Mouse (Mus musculus): ENCODE measurements around the gene Ddx31. TPM values are rescaled to one million over a fixed set of nuclear protein-coding genes. Genes with fewer than 3 reads are reported as not detected.
A peak's percentile ranks its signal among the peaks of the same experiment; 100 is the strongest.

Gene Ddx31
- total RNA-seq, 1 experiment = 20.9 TPM

DNA sequence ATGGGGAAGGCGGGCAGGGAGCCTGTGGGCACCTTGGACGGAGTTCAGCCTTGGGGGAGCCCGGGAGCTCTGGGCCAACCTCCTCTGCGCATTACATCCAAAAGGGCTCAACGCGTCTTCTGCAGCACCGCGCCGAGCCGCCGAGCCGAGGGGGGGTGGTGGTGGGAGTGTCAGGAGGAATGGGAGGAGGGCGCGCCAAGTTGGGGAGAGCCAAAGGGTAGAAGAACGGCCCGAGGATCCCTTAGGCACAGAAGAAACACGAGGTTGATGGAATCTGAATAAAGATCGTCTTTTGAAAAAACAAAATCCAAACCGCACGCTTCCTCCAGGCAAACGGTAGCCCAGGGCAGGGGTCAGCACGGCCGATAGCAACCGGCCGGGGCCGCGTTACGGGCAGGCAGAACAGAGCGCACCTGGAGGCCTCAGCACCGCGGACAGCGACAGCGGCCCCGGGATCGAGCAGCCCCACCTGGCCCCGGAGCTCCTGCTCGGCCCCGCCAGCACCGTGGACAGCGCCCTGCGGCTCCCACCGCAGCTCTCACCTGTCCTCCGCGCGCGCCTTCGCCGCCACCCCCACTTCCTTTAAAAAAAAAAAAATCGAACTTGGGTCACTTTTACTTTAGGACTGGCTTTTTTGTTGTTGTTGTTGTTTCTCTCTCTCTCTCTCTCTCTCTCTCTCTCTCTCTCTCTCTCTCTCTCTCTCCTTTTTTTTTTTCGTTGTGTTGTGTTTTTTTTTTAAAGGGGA lies 75.7 kb downstream of the Ddx31 start:
- peak overlapping the region in 1 of 2 experiments; percentile 17; a peak in 2 of 4 replicates for H3K4me3 ChIP-seq (ENCODE audit: insufficient read depth in 1 of 2, low read depth in 1 of 2, low read length in 2 of 2, poor library complexity in 1 of 2, severe bottlenecking in 1 of 2)
- no peaks in the 10 kb centered on the region for H3K9me3 ChIP-seq (ENCODE audit: control insufficient read depth, insufficient read depth, low read depth, low read length)
- no peak overlapping the region for H3K9ac ChIP-seq (ENCODE audit: insufficient read depth, low read depth, low read length, poor library complexity, severe bottlenecking)
- in situ Hi-C loops (cut with MboI; ENCODE audit: low sequenced_read_pairs in 2 of 2, unreplicated experiment in 2 of 2) = loop anchor here in 1 of 2 experiments (25.0 kb wide), 1 partner anchor 321 kb away; no protein-coding TSS in a partner anchor
- peak; percentile 96 for TF ChIP-seq ZNF384 (IDR thresholded peaks at IDR 0.05; ENCODE audit: low read depth, low read length)
- 0 out of 2 replicates have a peak, but pooled peaks have one; percentile 10 for TF ChIP-seq ZC3H11A (IDR thresholded peaks at IDR 0.05; ENCODE audit: borderline replicate concordance, low read depth, low read length)
- TF ChIP-seq MAFK (IDR thresholded peaks at IDR 0.05; ENCODE audit: insufficient read depth, low read depth, low read length) = no peak
- 0 out of 2 replicates have a peak, but pooled peaks have one; percentile 21 for TF ChIP-seq HCFC1 (IDR thresholded peaks at IDR 0.05; ENCODE audit: borderline replicate concordance, insufficient read depth, low read length)
- peaks cover 0 to 7% of the 10 kb centered on the region in 2 experiments; a peak in 1 of 4 replicates for H3K4me1 ChIP-seq (ENCODE audit: control insufficient read depth in 2 of 2, insufficient read depth in 2 of 2, low read length in 2 of 2, poor library complexity in 1 of 2)
- DNase-seq (ENCODE audit: low read depth, low spot score) = peak; percentile 77
- no peak overlapping the region for H3K27ac ChIP-seq (ENCODE audit: insufficient read depth, low read depth, low read length, poor library complexity, severe bottlenecking)
- H3K36me3 ChIP-seq (ENCODE audit: control insufficient read depth, insufficient read depth, low read length, poor library complexity, severe bottlenecking) = no peaks in the 10 kb centered on the region

GRCm38 (mm10) chr2:28916513-28916865 lies 76.3 kb downstream of the Ddx31 start, which contains the start of gene Barhl1:
TSS of gene Barhl1 (minus strand) at chr2:28916668.
- peak within 1 kb of the TSS; percentile 30 to 49 for H3K4me3 ChIP-seq (ENCODE audit: insufficient read depth in 1 of 2, low read depth in 1 of 2, low read length in 2 of 2, poor library complexity in 1 of 2, severe bottlenecking in 1 of 2)

GRCm38 (mm10) chr2:28917156-28917517 lies 76.9 kb downstream of the Ddx31 start:
- H3K4me1 ChIP-seq (ENCODE audit: control insufficient read depth in 2 of 2, insufficient read depth in 2 of 2, low read length in 2 of 2, poor library complexity in 1 of 2) = peaks cover 0 to 7% of the 10 kb centered on the region in 2 experiments; a peak in 1 of 4 replicates
- no peak for DNase-seq (ENCODE audit: low read depth, low spot score)
- TF ChIP-seq ZC3H11A (IDR thresholded peaks at IDR 0.05; ENCODE audit: borderline replicate concordance, low read depth, low read length) (no peak), HCFC1 (IDR thresholded peaks at IDR 0.05; ENCODE audit: borderline replicate concordance, insufficient read depth, low read length) (no peak), ZNF384 (IDR thresholded peaks at IDR 0.05; ENCODE audit: low read depth, low read length) (no peak), CHD2 (IDR thresholded peaks at IDR 0.05; ENCODE audit: low read depth, low read length) (no peak), MAFK (IDR thresholded peaks at IDR 0.05; ENCODE audit: insufficient read depth, low read depth, low read length) (no peak)
- no peak overlapping the region for H3K9ac ChIP-seq (ENCODE audit: insufficient read depth, low read depth, low read length, poor library complexity, severe bottlenecking)
- H3K36me3 ChIP-seq (ENCODE audit: control insufficient read depth, insufficient read depth, low read length, poor library complexity, severe bottlenecking) = no peaks in the 10 kb centered on the region
- H3K27ac ChIP-seq (ENCODE audit: insufficient read depth, low read depth, low read length, poor library complexity, severe bottlenecking) = no peak overlapping the region
- in situ Hi-C loops (cut with MboI; ENCODE audit: low sequenced_read_pairs in 2 of 2, unreplicated experiment in 2 of 2) = loop anchor here in 1 of 2 experiments (25.0 kb wide), 1 partner anchor 320 kb away; no protein-coding TSS in a partner anchor
- H3K9me3 ChIP-seq (ENCODE audit: control insufficient read depth, insufficient read depth, low read depth, low read length) = no peaks in the 10 kb centered on the region
- no peak overlapping the region; a peak in 1 of 4 replicates for H3K4me3 ChIP-seq (ENCODE audit: insufficient read depth in 1 of 2, low read depth in 1 of 2, low read length in 2 of 2, poor library complexity in 1 of 2, severe bottlenecking in 1 of 2)

More at GRCm38 (mm10) chr2:28916513-28916865, 76.3 kb downstream of the Ddx31 start, which contains the start of gene Barhl1:
- H3K4me1 ChIP-seq (ENCODE audit: control insufficient read depth in 2 of 2, insufficient read depth in 2 of 2, low read length in 2 of 2, poor library complexity in 1 of 2) = peaks cover 0 to 7% of the 10 kb centered on the region in 2 experiments; a peak in 1 of 4 replicates
- H3K9ac ChIP-seq (ENCODE audit: insufficient read depth, low read depth, low read length, poor library complexity, severe bottlenecking) = no peak within 1 kb of the TSS
- TF ChIP-seq CHD2 (IDR thresholded peaks at IDR 0.05; ENCODE audit: low read depth, low read length) (no peak), ZNF384 (IDR thresholded peaks at IDR 0.05; ENCODE audit: low read depth, low read length) (no peak), MAFK (IDR thresholded peaks at IDR 0.05; ENCODE audit: insufficient read depth, low read depth, low read length) (no peak), ZC3H11A (IDR thresholded peaks at IDR 0.05; ENCODE audit: borderline replicate concordance, low read depth, low read length) (no peak), HCFC1 (IDR thresholded peaks at IDR 0.05; ENCODE audit: borderline replicate concordance, insufficient read depth, low read length) (no peak)
- no peak within 1 kb of the TSS; the same call in 1 of the 2 replicates for H3K27ac ChIP-seq (ENCODE audit: insufficient read depth, low read depth, low read length, poor library complexity, severe bottlenecking)
- no peaks in the 10 kb centered on the region for H3K9me3 ChIP-seq (ENCODE audit: control insufficient read depth, insufficient read depth, low read depth, low read length)
- H3K36me3 ChIP-seq (ENCODE audit: control insufficient read depth, insufficient read depth, low read length, poor library complexity, severe bottlenecking) = no peaks in the 10 kb centered on the region
- in situ Hi-C loops (cut with MboI; ENCODE audit: low sequenced_read_pairs in 2 of 2, unreplicated experiment in 2 of 2) = loop anchor here in 1 of 2 experiments (25.0 kb wide), 1 partner anchor 321 kb away; no protein-coding TSS in a partner anchor
- no peak for DNase-seq (ENCODE audit: low read depth, low spot score)

DNA sequence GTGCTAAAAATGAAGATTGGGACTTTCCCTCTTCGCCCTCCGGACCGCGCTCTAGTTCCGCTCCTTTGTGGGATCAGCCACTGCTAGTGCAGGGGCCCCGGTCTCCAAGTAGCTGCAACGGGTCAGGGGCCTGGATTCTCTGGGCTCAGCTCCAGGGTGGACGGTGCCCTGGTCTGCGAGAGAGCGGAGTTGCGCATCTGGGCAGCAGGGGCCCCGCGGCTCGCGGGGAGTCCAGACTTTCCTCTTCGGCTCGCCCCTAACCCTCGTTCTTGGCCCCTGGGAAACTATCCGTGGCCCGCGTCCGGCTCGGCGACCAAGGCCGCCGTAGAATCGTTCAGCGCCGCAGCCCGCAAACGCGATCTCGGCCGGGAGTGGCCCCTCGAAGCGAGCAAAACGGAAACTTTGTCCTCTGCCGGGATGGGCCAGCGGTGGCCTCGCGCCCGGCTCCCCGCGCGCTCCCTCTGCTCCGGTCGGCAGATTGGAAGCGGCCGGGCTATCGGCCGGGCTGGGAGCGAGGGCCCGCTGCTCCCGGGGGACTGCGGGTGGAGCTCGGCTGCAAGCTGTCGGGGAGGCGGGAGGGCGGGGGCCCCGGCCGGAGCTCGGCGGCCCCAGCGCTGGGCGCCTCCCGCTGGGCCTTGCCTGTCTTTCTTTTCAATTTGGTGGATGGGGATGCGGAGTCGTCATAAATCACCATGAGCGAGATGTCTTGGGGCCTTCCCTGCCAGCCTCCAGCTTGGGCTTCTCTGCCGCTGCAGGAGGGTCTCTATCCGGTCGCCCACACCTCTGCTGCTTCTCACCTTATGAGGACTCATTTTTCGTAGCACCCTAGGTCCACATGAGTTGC lies 77.5 kb downstream of the Ddx31 start:
- no peak overlapping the region for H3K27ac ChIP-seq (ENCODE audit: insufficient read depth, low read depth, low read length, poor library complexity, severe bottlenecking)
- peaks cover 0 to 7% of the 10 kb centered on the region in 2 experiments; a peak in 1 of 4 replicates for H3K4me1 ChIP-seq (ENCODE audit: control insufficient read depth in 2 of 2, insufficient read depth in 2 of 2, low read length in 2 of 2, poor library complexity in 1 of 2)
- 0 out of 2 replicates have a peak overlapping the region, but pooled peaks have one; percentile 3 for H3K9ac ChIP-seq (ENCODE audit: insufficient read depth, low read depth, low read length, poor library complexity, severe bottlenecking)
- H3K36me3 ChIP-seq (ENCODE audit: control insufficient read depth, insufficient read depth, low read length, poor library complexity, severe bottlenecking) = no peaks in the 10 kb centered on the region
- DNase-seq (ENCODE audit: low read depth, low spot score) = no peak
- in situ Hi-C loops (cut with MboI; ENCODE audit: low sequenced_read_pairs in 2 of 2, unreplicated experiment in 2 of 2) = loop anchor here in 1 of 2 experiments (25.0 kb wide), 1 partner anchor 320 kb away; no protein-coding TSS in a partner anchor
- peak overlapping the region; percentile 30 to 49; a peak in 3 of 4 replicates for H3K4me3 ChIP-seq (ENCODE audit: insufficient read depth in 1 of 2, low read depth in 1 of 2, low read length in 2 of 2, poor library complexity in 1 of 2, severe bottlenecking in 1 of 2)
- TF ChIP-seq CHD2 (IDR thresholded peaks at IDR 0.05; ENCODE audit: low read depth, low read length) (no peak), HCFC1 (IDR thresholded peaks at IDR 0.05; ENCODE audit: borderline replicate concordance, insufficient read depth, low read length) (no peak), MAFK (IDR thresholded peaks at IDR 0.05; ENCODE audit: insufficient read depth, low read depth, low read length) (no peak)
- no peaks in the 10 kb centered on the region for H3K9me3 ChIP-seq (ENCODE audit: control insufficient read depth, insufficient read depth, low read depth, low read length)

All from ES-E14 (cell line).